Mouse (Mus musculus) hindbrain, embryonic 16.5 days (tissue): ENCODE results near the gene Ssc5d. TPM values are rescaled to one million over a fixed set of nuclear protein-coding genes. Genes with fewer than 3 reads are reported as not detected.

Experiments
- ATAC-seq: fragments of 200-750 bp; cut with Nextera tagmentation; 2 replicates; pipeline ENCODE4 v1.8.0; 2017; ENCODE audit warnings: moderate TSS enrichment, moderate library complexity
- H3K27ac ChIP-seq: fragments of 300-500 bp; sonication (generic); 2 replicates; pipeline ENCODE4 v1.5.1; 2014; ENCODE audit warnings: low read depth, mild to moderate bottlenecking, control low read depth, low read length, moderate library complexity
- H3K27me3 ChIP-seq: fragments of 300-500 bp; sonication (generic); replicated peaks from 2 replicates; pipeline ENCODE4 v1.6.1; 2014; ENCODE audit warnings: low read length; ENCODE audit not compliant: control insufficient read depth, insufficient read depth
- H3K36me3 ChIP-seq: fragments of 300-500 bp; sonication (generic); 2 replicates; pipeline ENCODE4 v1.6.1; 2014; ENCODE audit warnings: mild to moderate bottlenecking, low read length, moderate library complexity, mixed read lengths; ENCODE audit not compliant: control insufficient read depth, insufficient read depth
- H3K4me1 ChIP-seq: fragments of 300-500 bp; sonication (generic); 2 replicates; pipeline ENCODE4 v1.6.1; 2014; ENCODE audit warnings: low read depth, low read length; ENCODE audit not compliant: control insufficient read depth, insufficient read depth
- H3K4me2 ChIP-seq: fragments of 300-500 bp; sonication (generic); 2 replicates; pipeline ENCODE4 v1.6.1; 2014; ENCODE audit warnings: mild to moderate bottlenecking, low read length, control low read depth, moderate library complexity
- H3K4me3 ChIP-seq: fragments of 300-500 bp; sonication (generic); 2 replicates; pipeline ENCODE4 v1.5.1; 2014; ENCODE audit warnings: mild to moderate bottlenecking, low read length, control low read depth, moderate library complexity
- H3K9ac ChIP-seq: fragments of 300-500 bp; sonication (generic); 2 replicates; pipeline ENCODE4 v1.6.1; 2014; ENCODE audit warnings: low read depth, mild to moderate bottlenecking, control low read depth, low read length, moderate library complexity
- H3K9me3 ChIP-seq: fragments of 300-500 bp; sonication (generic); 2 replicates; pipeline ENCODE4 v1.6.1; 2014; ENCODE audit warnings: mild to moderate bottlenecking, low read length, moderate library complexity; ENCODE audit not compliant: control insufficient read depth
- WGBS: fragments of 180-500 bp; shearing (Covaris S2); extraction: QIAGEN DNeasy Blood & Tissue Kit; methylation state at CpG from one replicate; pipeline ENCODE4 v1.1.7; 2014; 5-methylcytosine and 5-hydroxymethylcytosine counted together
- polyA plus RNA-seq: library from polyadenylated mRNA; unstranded; fragments of >200 nt; fragmentation: Nextera tagmentation; extraction: Ambion mirVana; gene quantifications from 2 replicates; pipeline ENCODE4 v1.2.1, GENCODE M21; 2015

Gene Ssc5d
- polyA plus RNA-seq, 1 experiment from 2014 or later: 1.1 TPM

DNA sequence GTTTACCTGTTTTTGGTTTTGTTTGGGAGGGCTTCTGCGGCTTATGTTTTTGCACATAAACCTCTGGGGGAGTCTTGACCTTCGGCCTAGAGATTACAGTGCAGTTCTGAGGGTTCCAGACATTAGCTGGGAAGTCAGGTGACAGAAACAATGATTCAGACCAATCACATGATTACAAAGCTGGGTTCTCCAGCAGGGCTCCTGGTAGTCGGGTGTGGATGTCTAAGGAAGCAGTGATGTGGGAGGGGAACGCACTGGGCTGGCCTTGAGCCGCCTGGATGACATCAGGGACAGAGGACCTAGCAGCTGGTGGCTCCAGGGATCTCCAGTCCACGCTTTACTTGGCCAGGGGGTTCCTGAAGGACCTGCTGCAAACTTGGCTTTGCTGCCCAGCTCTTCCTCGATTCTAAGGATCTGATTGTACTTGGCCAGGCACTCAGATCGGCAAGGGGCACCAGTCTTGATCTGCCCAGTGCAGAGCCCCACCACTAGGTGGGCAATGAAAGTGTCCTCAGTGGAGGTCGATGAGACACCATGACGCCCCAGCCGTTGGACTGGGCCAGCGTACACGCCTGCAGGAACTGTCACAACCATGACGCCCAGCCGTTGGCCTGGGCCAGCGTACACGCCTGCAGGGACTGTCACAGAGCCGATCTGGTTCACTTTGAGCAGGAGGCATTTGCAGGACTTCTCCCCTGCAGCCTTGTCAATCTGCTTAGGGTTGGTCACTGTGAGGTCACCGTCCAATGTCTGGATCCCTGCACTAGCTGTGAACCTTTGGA, 25.2 kb downstream of the Ssc5d start:
- no peak overlapping the region for H3K4me3 ChIP-seq
- no peaks in the 10 kb centered on the region for H3K9me3 ChIP-seq
- no peak for ATAC-seq
- no peak overlapping the region for H3K4me2 ChIP-seq
- no peaks in the 10 kb centered on the region for H3K36me3 ChIP-seq
- H3K27me3 ChIP-seq: no peaks in the 10 kb centered on the region
- no peak overlapping the region for H3K27ac ChIP-seq
- 85% methylated on average over 19 of the region's 19 CpGs for WGBS
- no peaks in the 10 kb centered on the region for H3K4me1 ChIP-seq
- H3K9ac ChIP-seq: no peak overlapping the region

DNA sequence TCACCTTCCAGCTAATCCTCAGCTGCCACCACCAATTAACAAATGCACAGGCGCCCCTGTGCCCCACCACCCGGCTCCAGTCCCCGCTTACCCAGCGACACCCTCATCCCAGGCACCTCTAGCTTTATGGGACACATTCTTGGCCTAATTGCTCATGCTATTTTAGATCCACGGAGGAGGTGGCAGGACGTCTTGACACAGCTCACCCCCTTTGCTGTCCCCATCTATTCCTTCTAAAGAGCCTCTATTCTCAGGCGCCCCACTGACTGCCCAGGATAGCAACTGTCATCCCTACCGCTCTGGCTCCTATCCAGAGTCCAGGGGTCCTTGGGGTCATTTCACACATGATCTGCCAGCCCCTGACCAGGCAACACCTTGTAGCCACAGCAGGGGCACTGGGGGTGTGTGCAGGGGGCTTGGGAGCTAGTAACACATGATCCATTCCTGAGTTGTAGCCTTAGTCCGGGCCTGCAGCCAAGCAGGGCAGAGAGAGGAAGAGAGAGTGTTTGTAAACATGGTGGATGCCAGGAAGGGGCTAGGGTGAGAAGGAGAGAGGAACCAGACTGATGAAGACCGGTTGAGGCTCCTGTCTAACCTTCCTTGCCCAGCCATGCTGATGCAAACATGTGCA, 28.3 kb downstream of the Ssc5d start:
- Histone ChIP-seq H3K27ac (no peak overlapping the region), H3K27me3 (no peaks in the 10 kb centered on the region), H3K4me3 (no peak overlapping the region), H3K9ac (no peak overlapping the region), H3K4me1 (no peaks in the 10 kb centered on the region), H3K4me2 (no peak overlapping the region), H3K9me3 (no peaks in the 10 kb centered on the region), H3K36me3 (no peaks in the 10 kb centered on the region)
- 37% methylated on average over 10 of the region's 10 CpGs for WGBS
- ATAC-seq: no peak

DNA sequence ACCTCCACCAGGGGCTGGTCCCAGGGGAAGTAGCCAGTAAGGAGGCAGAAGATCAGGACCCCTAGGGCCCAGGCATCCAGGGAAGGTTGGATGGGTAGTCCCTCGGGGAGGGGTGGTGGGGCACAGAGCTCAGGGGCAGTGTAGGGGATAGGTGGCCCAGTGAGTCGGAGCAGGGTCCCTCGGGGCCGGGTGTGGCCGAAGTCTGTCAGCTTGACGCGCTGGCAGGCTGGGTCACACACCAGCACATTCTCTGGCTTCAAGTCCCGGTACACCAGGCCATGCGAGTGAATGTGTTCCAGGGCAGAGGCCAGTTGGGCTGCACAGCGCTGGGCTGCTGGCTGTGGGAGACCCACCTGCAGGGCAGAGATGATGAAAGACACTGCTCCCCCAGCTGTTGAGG, 31.8 kb downstream of the Ssc5d start:
- Histone ChIP-seq H3K27ac (no peak overlapping the region), H3K4me2 (no peak overlapping the region), H3K9me3 (no peaks in the 10 kb centered on the region), H3K4me3 (no peak overlapping the region), H3K27me3 (no peaks in the 10 kb centered on the region), H3K9ac (no peak overlapping the region), H3K36me3 (no peaks in the 10 kb centered on the region), H3K4me1 (no peaks in the 10 kb centered on the region)
- 91% methylated on average over 10 of the region's 10 CpGs for WGBS
- no peak for ATAC-seq

DNA sequence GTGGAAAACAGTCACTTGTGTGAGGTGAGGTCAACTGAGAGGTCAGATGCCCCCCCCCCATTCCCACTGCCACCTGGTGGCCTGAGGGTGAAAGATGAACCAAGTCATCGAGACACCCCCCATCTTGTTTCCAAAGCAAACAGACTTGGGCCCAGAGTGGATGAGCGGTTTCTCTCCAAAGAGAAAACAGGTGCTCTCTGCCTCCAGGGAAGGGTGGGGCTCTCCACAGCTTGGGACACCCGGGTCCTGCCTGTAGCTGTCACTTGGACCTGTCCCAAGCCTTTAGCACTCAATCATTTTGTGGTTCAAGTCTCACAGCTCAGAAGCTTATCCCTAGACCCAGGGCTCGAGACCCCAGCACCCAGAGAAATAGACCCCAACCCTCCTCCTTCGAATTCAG, 37.9 kb downstream of the Ssc5d start:
- no peaks in the 10 kb centered on the region; the same call in 1 of the 2 replicates for H3K4me1 ChIP-seq
- 0 out of 2 replicates have a peak, but pooled peaks cover 2% of the 10 kb centered on the region for H3K27me3 ChIP-seq
- H3K9ac ChIP-seq: no peak overlapping the region
- H3K27ac ChIP-seq: no peak overlapping the region
- H3K4me2 ChIP-seq: no peak overlapping the region
- H3K9me3 ChIP-seq: no peaks in the 10 kb centered on the region
- H3K36me3 ChIP-seq: no peaks in the 10 kb centered on the region
- no peak overlapping the region for H3K4me3 ChIP-seq
- WGBS: 87% methylated on average over 5 of the region's 5 CpGs
- ATAC-seq: no peak

DNA sequence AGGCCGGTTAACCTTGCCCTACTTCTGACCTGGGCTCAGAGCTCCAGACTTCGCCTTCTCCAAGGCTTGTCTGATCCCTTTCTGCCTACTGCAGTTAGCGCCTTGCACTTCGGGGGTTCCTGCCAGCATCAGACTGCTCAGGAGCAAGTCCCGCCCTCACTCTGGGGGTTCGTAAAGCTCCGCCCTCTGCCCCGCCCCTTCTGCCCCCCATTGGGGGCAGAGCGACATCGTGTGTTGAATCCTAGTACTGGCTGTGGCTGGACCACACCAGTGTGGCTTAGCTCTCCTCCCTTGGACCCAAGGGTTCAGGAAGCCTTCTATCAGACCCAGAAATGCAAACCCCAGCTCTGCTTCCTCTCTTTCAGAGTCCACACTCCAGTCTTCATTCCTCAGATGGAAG, 38.7 kb downstream of the Ssc5d start, which contains the start of gene Sbk2:
TSS of gene Sbk2 (minus strand) at position 135 of the 400 bp plus-strand sequence.
- Histone ChIP-seq H3K36me3 (no peaks in the 10 kb centered on the region), H3K4me2 (peak within 1 kb of the TSS; percentile 27; the same call in 1 of the 2 replicates), H3K9me3 (no peaks in the 10 kb centered on the region), H3K4me1 (no peaks in the 10 kb centered on the region; the same call in 1 of the 2 replicates), H3K9ac (no peak within 1 kb of the TSS), H3K4me3 (no peak within 1 kb of the TSS), H3K27me3 (0 out of 2 replicates have a peak, but pooled peaks cover 2% of the 10 kb centered on the region), H3K27ac (no peak within 1 kb of the TSS)
- WGBS: 8% methylated on average over 10 of the region's 10 CpGs
- peak; percentile 77 for ATAC-seq

DNA sequence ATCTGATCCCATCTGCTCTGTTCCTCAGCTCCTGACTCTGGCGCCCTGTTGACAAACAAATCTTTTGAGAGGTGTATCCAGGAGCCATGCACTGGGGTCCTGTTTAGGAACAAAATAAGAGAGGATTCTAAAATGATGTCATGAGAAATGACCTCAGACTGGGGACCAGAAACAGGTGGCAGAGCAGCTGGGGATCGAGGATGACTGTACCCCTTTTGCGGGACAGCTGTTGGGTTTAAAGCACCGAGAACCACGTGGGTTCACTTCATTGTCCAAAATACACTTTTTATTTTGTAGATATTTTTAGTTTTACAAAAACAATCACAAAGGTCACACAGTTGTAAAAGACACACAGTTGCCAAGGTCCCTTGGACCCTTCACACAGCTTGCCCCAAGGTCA, 39.4 kb downstream of the Ssc5d start:
- Histone ChIP-seq H3K9me3 (no peaks in the 10 kb centered on the region), H3K4me1 (no peaks in the 10 kb centered on the region; the same call in 1 of the 2 replicates), H3K4me2 (no peak overlapping the region), H3K36me3 (no peaks in the 10 kb centered on the region), H3K4me3 (no peak overlapping the region), H3K27ac (no peak overlapping the region), H3K9ac (no peak overlapping the region), H3K27me3 (0 out of 2 replicates have a peak, but pooled peaks cover 2% of the 10 kb centered on the region)
- 81% methylated on average over 5 of the region's 5 CpGs for WGBS
- no peak for ATAC-seq

DNA sequence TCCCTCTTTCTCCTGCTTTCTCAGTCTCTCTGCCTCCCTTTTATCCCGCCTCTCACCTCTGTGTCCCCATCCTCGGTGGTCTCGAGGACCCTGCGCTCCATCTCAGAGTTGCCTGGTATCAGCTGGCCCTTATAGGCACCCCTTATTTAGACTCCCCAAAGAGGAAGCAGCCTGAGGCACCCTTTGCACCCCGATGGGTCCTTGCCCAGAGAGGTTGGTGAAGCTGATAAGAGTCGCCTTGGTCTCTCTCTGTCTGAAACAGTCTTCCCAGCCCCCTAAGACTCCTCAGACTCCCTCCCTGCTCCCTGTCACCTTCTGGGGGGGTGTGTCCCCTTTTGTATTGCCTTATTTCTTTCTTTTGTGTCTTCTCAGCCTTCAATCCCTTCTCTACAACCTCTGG, 45.5 kb downstream of the Ssc5d start, which contains the start of gene Sbk3:
TSS of gene Sbk3 (minus strand) at position 101 of the 400 bp plus-strand sequence.
- no peaks in the 10 kb centered on the region for H3K36me3 ChIP-seq
- H3K4me1 ChIP-seq: no peaks in the 10 kb centered on the region
- 42% methylated on average over 6 of the region's 6 CpGs for WGBS
- ATAC-seq: no peak
- no peak within 1 kb of the TSS for H3K4me2 ChIP-seq
- 0 out of 2 replicates have a peak, but pooled peaks cover 2% of the 10 kb centered on the region for H3K27me3 ChIP-seq
- no peak within 1 kb of the TSS for H3K9ac ChIP-seq
- H3K9me3 ChIP-seq: no peaks in the 10 kb centered on the region
- no peak within 1 kb of the TSS for H3K27ac ChIP-seq
- H3K4me3 ChIP-seq: no peak within 1 kb of the TSS

DNA sequence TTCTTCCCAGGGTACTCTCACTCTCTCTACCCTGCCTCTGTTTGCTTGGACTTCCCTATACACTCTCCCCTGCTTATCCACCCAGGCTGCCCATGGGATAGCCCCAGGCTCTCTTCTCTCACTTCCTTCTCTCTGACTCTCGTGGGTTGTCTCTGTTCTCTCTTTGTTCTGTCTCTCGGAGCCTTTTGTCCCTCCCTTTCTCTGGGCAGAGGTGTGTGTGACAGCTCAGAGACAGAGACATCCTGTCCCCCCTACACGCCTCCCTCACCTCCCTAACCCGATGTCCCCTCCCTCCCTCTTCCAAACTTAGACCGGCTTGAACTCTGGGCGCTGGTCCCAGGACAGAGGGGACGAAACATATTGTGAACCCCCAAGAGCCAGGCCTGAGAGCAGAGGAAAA, 46.1 kb downstream of the Ssc5d start:
- Histone ChIP-seq H3K4me3 (no peak overlapping the region), H3K36me3 (no peaks in the 10 kb centered on the region), H3K4me1 (no peaks in the 10 kb centered on the region), H3K27ac (no peak overlapping the region), H3K9ac (no peak overlapping the region), H3K9me3 (no peaks in the 10 kb centered on the region), H3K27me3 (no peaks in the 10 kb centered on the region), H3K4me2 (no peak overlapping the region)
- no peak for ATAC-seq
- WGBS: 26% methylated on average over 7 of the region's 7 CpGs

DNA sequence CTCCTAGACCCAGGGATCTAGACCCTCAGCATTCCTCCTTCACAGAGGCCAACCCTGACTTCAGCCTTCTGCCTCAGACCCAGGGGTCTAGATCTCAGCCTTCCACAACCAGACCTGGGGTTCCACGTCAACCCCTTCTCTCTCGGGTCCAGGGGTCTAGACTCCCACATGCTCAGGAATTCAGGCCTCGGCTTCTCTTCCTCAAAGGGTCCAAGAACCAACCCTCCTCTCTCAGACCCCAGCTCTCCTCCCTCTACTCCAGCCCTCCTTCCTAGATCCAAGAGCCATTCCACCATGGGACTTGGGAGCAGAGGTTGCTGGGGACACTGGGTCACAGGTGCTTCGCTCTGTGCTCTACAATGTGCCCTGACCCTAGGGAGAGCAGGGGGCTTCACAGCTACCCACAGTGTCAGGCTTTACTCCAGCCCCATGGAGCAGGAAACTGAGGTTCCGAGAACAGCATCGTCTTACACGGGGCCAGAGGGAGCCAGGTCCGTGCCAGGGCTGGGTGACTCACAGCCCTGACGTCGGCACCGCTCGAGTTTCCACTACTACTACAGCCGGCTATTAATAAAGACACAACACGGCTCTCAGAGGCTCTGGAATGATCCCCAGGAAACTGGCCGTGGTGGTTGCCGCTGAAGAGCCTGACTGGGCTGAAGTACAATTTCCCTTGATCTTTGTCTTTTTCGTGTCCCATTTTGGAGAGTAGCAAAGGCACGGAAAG, 46.9 kb downstream of the Ssc5d start:
- Histone ChIP-seq H3K4me2 (no peak overlapping the region), H3K9me3 (no peaks in the 10 kb centered on the region), H3K9ac (no peak overlapping the region), H3K27ac (no peak overlapping the region), H3K4me1 (no peaks in the 10 kb centered on the region), H3K4me3 (no peak overlapping the region), H3K36me3 (no peaks in the 10 kb centered on the region), H3K27me3 (no peaks in the 10 kb centered on the region)
- WGBS: 78% methylated on average over 18 of the region's 18 CpGs
- ATAC-seq: no peak
